Mouse (Mus musculus): ENCODE measurements around the gene Slx4.
"Not testable (repeated sequence)": the region's sequence is repeated elsewhere in the genome, so short reads cannot be mapped to it uniquely, and the experiment has no call there.

The Slx4 gene

GRCm38 (mm10) chr16:4003489-4004398, at the start of gene Slx4:
Gene Slx4 (minus strand): TSS chr16:4003770.
- DNase-seq (ENCODE audit: low read depth in 1 of 2, low spot score in 2 of 2) = peak; percentile 89 to 92

- no peak for DNase-seq (ENCODE audit: low read depth in 1 of 2, low spot score in 2 of 2)
Observed at GRCm38 (mm10) chr16:4052601-4053000, 49.0 kb upstream of the Slx4 start.

- DNase-seq (ENCODE audit: low read depth in 1 of 2, low spot score in 2 of 2) = no peak
Observed at GRCm38 (mm10) chr16:4045524-4045923, 42.0 kb upstream of the Slx4 start.

- DNase-seq (ENCODE audit: low read depth in 1 of 2, low spot score in 2 of 2) = no peak
Observed at GRCm38 (mm10) chr16:4044093-4044492, 40.5 kb upstream of the Slx4 start.

GRCm38 (mm10) chr16:4041646-4042045, 38.1 kb upstream of the Slx4 start:
- DNase-seq (ENCODE audit: low read depth in 1 of 2, low spot score in 2 of 2) = no peak

- DNase-seq (ENCODE audit: low read depth in 1 of 2, low spot score in 2 of 2) = no peak
Observed at GRCm38 (mm10) chr16:4040206-4040605, 36.6 kb upstream of the Slx4 start.

GRCm38 (mm10) chr16:4037690-4038089, 34.1 kb upstream of the Slx4 start:
- no peak for DNase-seq (ENCODE audit: low read depth in 1 of 2, low spot score in 2 of 2)

- no peak for DNase-seq (ENCODE audit: low read depth in 1 of 2, low spot score in 2 of 2)
Observed at GRCm38 (mm10) chr16:4036807-4037206, 33.2 kb upstream of the Slx4 start, which contains the start of gene Dnase1. Gene Dnase1 (plus strand): TSS chr16:4036942.

GRCm38 (mm10) chr16:4035575-4035974, 32.0 kb upstream of the Slx4 start:
- no peak for DNase-seq (ENCODE audit: low read depth in 1 of 2, low spot score in 2 of 2)

- DNase-seq (ENCODE audit: low read depth in 1 of 2, low spot score in 2 of 2) = no peak
Observed at GRCm38 (mm10) chr16:4034476-4034875, 30.9 kb upstream of the Slx4 start.

- no peak for DNase-seq (ENCODE audit: low read depth in 1 of 2, low spot score in 2 of 2)
Observed at GRCm38 (mm10) chr16:4033971-4034370, 30.4 kb upstream of the Slx4 start.

- DNase-seq (ENCODE audit: low read depth in 1 of 2, low spot score in 2 of 2) = no peak
Observed at GRCm38 (mm10) chr16:4032341-4032748, 28.8 kb upstream of the Slx4 start.

GRCm38 (mm10) chr16:4031441-4032274, 28.1 kb upstream of the Slx4 start:
- no peak for DNase-seq (ENCODE audit: low read depth in 1 of 2, low spot score in 2 of 2)

- no peak for DNase-seq (ENCODE audit: low read depth in 1 of 2, low spot score in 2 of 2)
Observed at GRCm38 (mm10) chr16:4030501-4030900, 26.9 kb upstream of the Slx4 start.

- no peak for DNase-seq (ENCODE audit: low read depth in 1 of 2, low spot score in 2 of 2)
Observed at GRCm38 (mm10) chr16:4029371-4029841, 25.8 kb upstream of the Slx4 start.

GRCm38 (mm10) chr16:4027211-4027610, 23.6 kb upstream of the Slx4 start:
- DNase-seq (ENCODE audit: low read depth in 1 of 2, low spot score in 2 of 2) = no peak

- DNase-seq (ENCODE audit: low read depth in 1 of 2, low spot score in 2 of 2) = no peak
Observed at GRCm38 (mm10) chr16:4026672-4027071, 23.1 kb upstream of the Slx4 start.

- no peak for DNase-seq (ENCODE audit: low read depth in 1 of 2, low spot score in 2 of 2)
Observed at GRCm38 (mm10) chr16:4022719-4023118, 19.1 kb upstream of the Slx4 start.

- DNase-seq (ENCODE audit: low read depth in 1 of 2, low spot score in 2 of 2) = no peak
Observed at GRCm38 (mm10) chr16:4021241-4021640, 17.7 kb upstream of the Slx4 start.

- not testable (repeated sequence) for DNase-seq (ENCODE audit: low read depth in 1 of 2, low spot score in 2 of 2)
Observed at GRCm38 (mm10) chr16:4017466-4017865, 13.9 kb upstream of the Slx4 start.

GRCm38 (mm10) chr16:4016786-4017185, 13.2 kb upstream of the Slx4 start:
- DNase-seq (ENCODE audit: low read depth in 1 of 2, low spot score in 2 of 2) = not testable (repeated sequence)
